9 mouse cellular contexts compared by ENCODE assay signal in the genomic region with DNA sequence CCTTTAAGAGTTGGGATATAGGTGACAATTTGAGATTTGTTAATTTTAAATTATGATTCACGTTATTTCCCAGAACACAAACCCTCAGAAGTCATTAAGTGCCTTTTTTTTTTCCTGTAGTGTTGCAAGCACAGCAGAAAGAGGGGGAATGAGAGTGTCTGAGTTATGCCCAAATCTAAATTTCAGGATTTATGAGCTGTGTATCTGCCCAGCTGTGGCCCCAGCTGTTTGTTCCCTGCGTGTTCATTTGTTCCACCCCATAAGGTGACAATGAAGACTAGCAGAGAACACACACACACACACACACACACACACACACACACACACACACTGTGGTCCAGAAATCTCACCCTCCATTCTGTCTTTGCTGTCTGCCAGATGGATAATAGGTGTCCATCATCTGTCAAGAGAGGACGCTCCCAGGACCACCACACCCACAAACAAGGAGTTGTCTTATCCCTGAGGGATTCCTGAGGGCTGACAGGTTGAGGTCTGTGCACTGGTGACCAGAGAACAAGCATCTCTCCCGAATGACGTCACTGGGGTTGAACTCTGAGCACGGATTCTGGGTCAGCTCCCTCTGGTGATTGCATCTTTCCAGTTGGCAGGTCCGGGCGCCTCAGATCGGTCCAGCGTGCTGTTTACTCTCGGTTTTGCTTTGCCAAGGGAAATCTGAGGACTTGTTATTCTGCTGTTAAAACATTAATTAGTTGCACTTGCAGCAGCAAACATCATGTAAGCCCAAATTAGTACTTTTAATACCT.
DNase-seq lines count a peak whose midpoint lies in the region; ATAC-seq lines count a peak whose summit lies in the region.
"Had no signal": no experiment of that assay in that cellular context is flagged by ENCODE, and none has a peak within 500 bp of the region (broad histone marks: within the 10 kb centered on the region; RNA-seq: fewer than 3 reads in every experiment).

No protein-coding gene starts in this region.

- DNase-seq in adrenal gland, postnatal 14 days: peak; percentile 21
- no peak for DNase-seq in adrenal gland, adult 8-10 months
- DNase-seq in midbrain, embryonic 11.5 days (ENCODE audit: low spot score, missing footprints): peak; percentile 65
- DNase-seq in kidney, adult 8-10 months: peak; percentile 23 to 44

- H3K4me3 ChIP-seq in midbrain, embryonic 11.5 days (ENCODE audit: low read depth, low read length): no peak overlapping the region
- no peak overlapping the region for H3K4me3 ChIP-seq in midbrain, embryonic 16.5 days (ENCODE audit: low read depth, low read length)
- H3K4me3 ChIP-seq in neural tube, embryonic 14.5 days (ENCODE audit: low read depth, low read length): no peak overlapping the region
- H3K4me3 ChIP-seq in forebrain, embryonic 13.5 days: no peak overlapping the region
- H3K4me3 ChIP-seq: neural tube, embryonic 12.5 days had no signal

- H3K9me3 ChIP-seq in midbrain, embryonic 11.5 days (ENCODE audit: control insufficient read depth, low read length): no peaks in the 10 kb centered on the region
- H3K9me3 ChIP-seq in midbrain, embryonic 16.5 days (replicated peaks; ENCODE audit: control insufficient read depth, low read length, poor library complexity, severe bottlenecking): no peaks in the 10 kb centered on the region
- H3K9me3 ChIP-seq in neural tube, embryonic 14.5 days (ENCODE audit: control insufficient read depth, low read length): no peaks in the 10 kb centered on the region
- H3K9me3 ChIP-seq in forebrain, embryonic 13.5 days (replicated peaks): no peaks in the 10 kb centered on the region
- H3K9me3 ChIP-seq: neural tube, embryonic 12.5 days had no signal

- no peaks in the 10 kb centered on the region for H3K36me3 ChIP-seq in midbrain, embryonic 11.5 days (ENCODE audit: control insufficient read depth, insufficient read depth, low read length)
- no peaks in the 10 kb centered on the region for H3K36me3 ChIP-seq in midbrain, embryonic 16.5 days (ENCODE audit: control insufficient read depth, insufficient read depth, low read length)
- H3K36me3 ChIP-seq in neural tube, embryonic 14.5 days (ENCODE audit: control insufficient read depth, insufficient read depth, low read length): no peaks in the 10 kb centered on the region
- no peaks in the 10 kb centered on the region for H3K36me3 ChIP-seq in forebrain, embryonic 13.5 days (ENCODE audit: poor library complexity, severe bottlenecking)
- H3K36me3 ChIP-seq: neural tube, embryonic 12.5 days had no signal

- H3K9ac ChIP-seq in midbrain, embryonic 11.5 days (ENCODE audit: low read length): no peak overlapping the region
- H3K9ac ChIP-seq in midbrain, embryonic 16.5 days (ENCODE audit: low read depth, low read length): no peak overlapping the region
- no peak overlapping the region for H3K9ac ChIP-seq in neural tube, embryonic 14.5 days (replicated peaks; ENCODE audit: low read depth, low read length)
- no peak overlapping the region for H3K9ac ChIP-seq in forebrain, embryonic 13.5 days
- H3K9ac ChIP-seq: neural tube, embryonic 12.5 days had no signal

- no peak for ATAC-seq in midbrain, embryonic 11.5 days (ENCODE audit: low FRiP score)
- ATAC-seq in midbrain, embryonic 16.5 days: no peak
- peak; percentile 69; the same call in 1 of the 2 replicates for ATAC-seq in neural tube, embryonic 14.5 days (ENCODE audit: low read depth)
- ATAC-seq in megakaryocyte progenitor cell, adult 5-6 weeks (replicated peaks; ENCODE audit: poor library complexity): no peak
- ATAC-seq in forebrain, embryonic 13.5 days: no peak

- no peaks in the 10 kb centered on the region for H3K27me3 ChIP-seq in midbrain, embryonic 11.5 days (ENCODE audit: control insufficient read depth, insufficient read depth, low read length)
- H3K27me3 ChIP-seq in midbrain, embryonic 16.5 days (ENCODE audit: control insufficient read depth, insufficient read depth, low read depth, low read length): no peaks in the 10 kb centered on the region
- H3K27me3 ChIP-seq in neural tube, embryonic 14.5 days (ENCODE audit: control insufficient read depth, insufficient read depth, low read length): no peaks in the 10 kb centered on the region
- H3K27me3 ChIP-seq in forebrain, embryonic 13.5 days: no peaks in the 10 kb centered on the region
- H3K27me3 ChIP-seq: neural tube, embryonic 12.5 days had no signal

- H3K4me1 ChIP-seq in midbrain, embryonic 11.5 days (ENCODE audit: control insufficient read depth, insufficient read depth, low read length): no peaks in the 10 kb centered on the region
- H3K4me1 ChIP-seq in midbrain, embryonic 16.5 days (ENCODE audit: control insufficient read depth, insufficient read depth, low read length): no peaks in the 10 kb centered on the region
- H3K4me1 ChIP-seq in neural tube, embryonic 14.5 days (ENCODE audit: control insufficient read depth, insufficient read depth, low read length): no peaks in the 10 kb centered on the region
- no peaks in the 10 kb centered on the region for H3K4me1 ChIP-seq in forebrain, embryonic 13.5 days
- H3K4me1 ChIP-seq: neural tube, embryonic 12.5 days had no signal

- no peak overlapping the region for H3K4me2 ChIP-seq in midbrain, embryonic 11.5 days
- no peak overlapping the region for H3K4me2 ChIP-seq in midbrain, embryonic 16.5 days (ENCODE audit: low read length)
- no peak overlapping the region for H3K4me2 ChIP-seq in neural tube, embryonic 14.5 days (ENCODE audit: low read depth, low read length)
- H3K4me2 ChIP-seq in forebrain, embryonic 13.5 days: no peak overlapping the region
- H3K4me2 ChIP-seq: neural tube, embryonic 12.5 days had no signal

- H3K27ac ChIP-seq in midbrain, embryonic 11.5 days (ENCODE audit: low read depth, low read length): no peak overlapping the region
- no peak overlapping the region for H3K27ac ChIP-seq in midbrain, embryonic 16.5 days (ENCODE audit: low read length)
- H3K27ac ChIP-seq in neural tube, embryonic 14.5 days (ENCODE audit: low read depth, low read length): no peak overlapping the region
- no peak overlapping the region for H3K27ac ChIP-seq in forebrain, embryonic 13.5 days
- H3K27ac ChIP-seq: neural tube, embryonic 12.5 days had no signal

- WGBS in midbrain, embryonic 11.5 days: 84% methylated on average over 11 of the region's 11 CpGs
- WGBS in midbrain, embryonic 16.5 days: 70% methylated on average over 11 of the region's 11 CpGs
- 62% methylated on average over 11 of the region's 11 CpGs for WGBS in neural tube, embryonic 14.5 days
- WGBS in forebrain, embryonic 13.5 days: 74% methylated on average over 11 of the region's 11 CpGs
